Mouse (Mus musculus) layer of hippocampus, adult 2 months (tissue): Measurements from ENCODE around the gene Grik3. TPM values are rescaled to one million over a fixed set of nuclear protein-coding genes. Genes with fewer than 3 reads are reported as not detected.
"Not testable (repeated sequence)": the region's sequence is repeated elsewhere in the genome, so short reads cannot be mapped to it uniquely, and the experiment has no call there.

Experiments used
- DNase-seq, 2 experiments: peaks; one replicate each; pipeline ENCODE4 v3.0.0; 2022; ENCODE audit warnings: low spot score in 2 of 2
- H3K27ac ChIP-seq: fragments of 200-600 bp; 2 replicates; pipeline ENCODE4 v1.8.1; 2022
- H3K4me3 ChIP-seq: fragments of 200-600 bp; 2 replicates; pipeline ENCODE4 v1.8.1; 2022; ENCODE audit warnings: mild to moderate bottlenecking
- CTCF ChIP-seq: fragments of 200-600 bp; conservative IDR thresholded peaks from 2 replicates; pipeline ENCODE4 v1.8.1; 2022; ENCODE audit warnings: antibody characterized with exemption, mild to moderate bottlenecking, moderate library complexity
- total RNA-seq, 2 experiments: library from RNA; stranded (reverse); gene quantifications; 2 replicates each; pipeline ENCODE4 v1.2.3; 2021

The Grik3 gene
- total RNA-seq, 2 experiments from 2014 or later: 24.8 to 25.3 TPM

GRCm38 (mm10) chr4:125595011-125595410 is 104.5 kb downstream of the Grik3 start:
- no peak for TF ChIP-seq CTCF
- H3K4me3 ChIP-seq: no peak overlapping the region
- no peak overlapping the region for H3K27ac ChIP-seq
- no peak for DNase-seq

- no peak for TF ChIP-seq CTCF
- DNase-seq: no peak
- no peak overlapping the region for H3K27ac ChIP-seq
- H3K4me3 ChIP-seq: no peak overlapping the region
Measured at GRCm38 (mm10) chr4:125598677-125599076, 108.2 kb downstream of the Grik3 start.

GRCm38 (mm10) chr4:125599510-125600005 is 109.1 kb downstream of the Grik3 start:
- TF ChIP-seq CTCF: no peak
- Histone ChIP-seq H3K27ac (no peak overlapping the region), H3K4me3 (no peak overlapping the region)
- no peak for DNase-seq

- no peak overlapping the region for H3K4me3 ChIP-seq
- TF ChIP-seq CTCF: no peak
- DNase-seq: no peak
- H3K27ac ChIP-seq: no peak overlapping the region
Measured at GRCm38 (mm10) chr4:125600642-125601041, 110.1 kb downstream of the Grik3 start.

- TF ChIP-seq CTCF: no peak
- H3K4me3 ChIP-seq: no peak overlapping the region
Measured at GRCm38 (mm10) chr4:125601301-125601700, 110.8 kb downstream of the Grik3 start.

GRCm38 (mm10) chr4:125604494-125604893 is 114.0 kb downstream of the Grik3 start:
- Histone ChIP-seq H3K4me3 (no peak overlapping the region), H3K27ac (no peak overlapping the region)
- no peak for TF ChIP-seq CTCF
- no peak for DNase-seq

More at GRCm38 (mm10) chr4:125601301-125601700, 110.8 kb downstream of the Grik3 start:
- DNase-seq: no peak
- no peak overlapping the region for H3K27ac ChIP-seq

- H3K4me3 ChIP-seq: no peak overlapping the region
- DNase-seq: no peak
- TF ChIP-seq CTCF: 0 out of 2 replicates have a peak, but pooled peaks have one; percentile 6
- no peak overlapping the region for H3K27ac ChIP-seq
Measured at GRCm38 (mm10) chr4:125606147-125606546, 115.6 kb downstream of the Grik3 start.

- H3K27ac ChIP-seq: no peak overlapping the region
- no peak for DNase-seq
- TF ChIP-seq CTCF: no peak
- H3K4me3 ChIP-seq: no peak overlapping the region
Measured at GRCm38 (mm10) chr4:125607397-125608042, 117.0 kb downstream of the Grik3 start.

- not testable (repeated sequence) for H3K4me3 ChIP-seq, H3K27ac ChIP-seq, DNase-seq
Measured at GRCm38 (mm10) chr4:125608896-125609295, 118.4 kb downstream of the Grik3 start.

GRCm38 (mm10) chr4:125609320-125610306 is 119.1 kb downstream of the Grik3 start:
- Histone ChIP-seq H3K4me3 (no peak overlapping the region), H3K27ac (no peak overlapping the region)
- no peak for TF ChIP-seq CTCF
- no peak for DNase-seq

- peak; percentile 31 for TF ChIP-seq CTCF
- no peak for DNase-seq
- H3K4me3 ChIP-seq: no peak overlapping the region
- H3K27ac ChIP-seq: no peak overlapping the region
Measured at GRCm38 (mm10) chr4:125617851-125618250, 127.4 kb downstream of the Grik3 start.

GRCm38 (mm10) chr4:125618524-125619320 is 128.2 kb downstream of the Grik3 start:
- DNase-seq: no peak
- H3K27ac ChIP-seq: no peak overlapping the region
- no peak overlapping the region for H3K4me3 ChIP-seq
- TF ChIP-seq CTCF: peak; percentile 51
